In genomic region chr4:156109570-156110331, GRCm38 (mm10) we compare ENCODE assay signal across 8 mouse cellular contexts. TPM values are rescaled to one million over a fixed set of nuclear protein-coding genes. Genes with fewer than 3 reads are reported as not detected.
A peak's percentile ranks its signal among the peaks of the same experiment; 100 is the strongest.
DNase-seq lines count a peak whose midpoint lies in the region; ATAC-seq and TF ChIP-seq lines count a peak whose summit lies in the region.

Gene 9430015G10Rik (plus strand): TSS chr4:156109982.

- H3K9me3 ChIP-seq in heart, embryonic 12.5 days (replicated peaks) = no peaks in the 10 kb centered on the region
- no peaks in the 10 kb centered on the region for H3K9me3 ChIP-seq in kidney, postnatal 0 days (replicated peaks; ENCODE audit: low read length)
- H3K9me3 ChIP-seq in liver, embryonic 11.5 days (ENCODE audit: control insufficient read depth, low read length) = no peaks in the 10 kb centered on the region
- H3K9me3 ChIP-seq in stomach, embryonic 14.5 days (ENCODE audit: control insufficient read depth, low read depth, low read length) = no peaks in the 10 kb centered on the region

- peak within 1 kb of the TSS; percentile 90 for H3K9ac ChIP-seq in heart, embryonic 12.5 days
- peak within 1 kb of the TSS; percentile 81 for H3K9ac ChIP-seq in kidney, postnatal 0 days (ENCODE audit: low read depth, low read length)
- peak within 1 kb of the TSS; percentile 91 for H3K9ac ChIP-seq in liver, embryonic 11.5 days (ENCODE audit: low read depth, low read length)
- peak within 1 kb of the TSS; percentile 79 for H3K9ac ChIP-seq in stomach, embryonic 14.5 days (replicated peaks; ENCODE audit: low read depth, low read length)

- no peaks in the 10 kb centered on the region for H3K27me3 ChIP-seq in heart, embryonic 12.5 days (replicated peaks)
- H3K27me3 ChIP-seq in kidney, postnatal 0 days (ENCODE audit: insufficient read depth, low read length) = no peaks in the 10 kb centered on the region
- no peaks in the 10 kb centered on the region for H3K27me3 ChIP-seq in liver, embryonic 11.5 days (replicated peaks; ENCODE audit: control insufficient read depth, insufficient read depth, low read length)
- no peaks in the 10 kb centered on the region for H3K27me3 ChIP-seq in stomach, embryonic 14.5 days (ENCODE audit: control insufficient read depth, insufficient read depth, low read length)

- ATAC-seq in erythroid progenitor cell, adult 5-6 weeks (replicated peaks; ENCODE audit: low FRiP score, poor library complexity, severe bottlenecking) = peak; percentile 95
- peak; percentile 98 for ATAC-seq in heart, embryonic 12.5 days (ENCODE audit: insufficient number of reproducible peaks, low FRiP score)
- peak; percentile 97 for ATAC-seq in kidney, postnatal 0 days (replicated peaks; ENCODE audit: low FRiP score, low read depth)
- ATAC-seq in liver, embryonic 11.5 days (replicated peaks; ENCODE audit: low FRiP score) = peak; percentile 98
- peak; percentile 97 for ATAC-seq in stomach, embryonic 14.5 days (ENCODE audit: insufficient number of reproducible peaks, insufficient read depth, low FRiP score, low read depth)

- peak; percentile 98 for DNase-seq in CD4-positive helper T cell, adult 2 months (ENCODE audit: low read depth, low spot score)
- peak; percentile 99 for DNase-seq in brain, embryonic 18.5 days (ENCODE audit: low read depth, low spot score)
- peak; percentile 100 for DNase-seq in kidney, postnatal 0 days (ENCODE audit: low spot score)
- DNase-seq in liver, embryonic 11.5 days (ENCODE audit: low spot score) = peak; percentile 98
- peak; percentile 97 for DNase-seq in naive thymus-derived CD4-positive, alpha-beta T cell, adult 2 months (ENCODE audit: low read depth)

- TF ChIP-seq CTCF in kidney, postnatal 0 days (IDR thresholded peaks at IDR 0.05; ENCODE audit: low read depth) = peak; percentile 39

- peak within 1 kb of the TSS; percentile 65 for H3K4me2 ChIP-seq in heart, embryonic 12.5 days
- peak within 1 kb of the TSS; percentile 77 for H3K4me2 ChIP-seq in kidney, postnatal 0 days (ENCODE audit: low read length)
- peak within 1 kb of the TSS; percentile 72 for H3K4me2 ChIP-seq in liver, embryonic 11.5 days
- peak within 1 kb of the TSS; percentile 58 for H3K4me2 ChIP-seq in stomach, embryonic 14.5 days (replicated peaks; ENCODE audit: low read depth, low read length)

- under 1% methylated on average over 60 of the region's 60 CpGs for WGBS in heart, embryonic 12.5 days
- under 1% methylated on average over 60 of the region's 60 CpGs for WGBS in kidney, postnatal 0 days
- under 1% methylated on average over 60 of the region's 60 CpGs for WGBS in liver, embryonic 11.5 days
- under 1% methylated on average over 60 of the region's 60 CpGs for WGBS in stomach, embryonic 14.5 days

- H3K36me3 ChIP-seq in heart, embryonic 12.5 days = peaks cover 7% of the 10 kb centered on the region
- no peaks in the 10 kb centered on the region for H3K36me3 ChIP-seq in kidney, postnatal 0 days (ENCODE audit: insufficient read depth, low read length)
- H3K36me3 ChIP-seq in liver, embryonic 11.5 days (ENCODE audit: control insufficient read depth, insufficient read depth, low read length) = 0 out of 2 replicates have a peak, but pooled peaks cover under 1% of the 10 kb centered on the region
- no peaks in the 10 kb centered on the region for H3K36me3 ChIP-seq in stomach, embryonic 14.5 days (ENCODE audit: control insufficient read depth, insufficient read depth, low read length)

- peak within 1 kb of the TSS; percentile 91 for H3K27ac ChIP-seq in heart, embryonic 12.5 days (ENCODE audit: poor library complexity, severe bottlenecking)
- peak within 1 kb of the TSS; percentile 90 for H3K27ac ChIP-seq in kidney, postnatal 0 days
- peak within 1 kb of the TSS; percentile 91 for H3K27ac ChIP-seq in liver, embryonic 11.5 days (ENCODE audit: low read depth, low read length)
- peak within 1 kb of the TSS; percentile 90 for H3K27ac ChIP-seq in stomach, embryonic 14.5 days (ENCODE audit: low read length)

- H3K4me1 ChIP-seq in heart, embryonic 12.5 days (replicated peaks) = peaks cover 19% of the 10 kb centered on the region
- no peaks in the 10 kb centered on the region for H3K4me1 ChIP-seq in kidney, postnatal 0 days (replicated peaks; ENCODE audit: insufficient read depth, low read length)
- H3K4me1 ChIP-seq in liver, embryonic 11.5 days (replicated peaks; ENCODE audit: control insufficient read depth, insufficient read depth, low read length) = peaks cover 5% of the 10 kb centered on the region
- no peaks in the 10 kb centered on the region for H3K4me1 ChIP-seq in stomach, embryonic 14.5 days (ENCODE audit: control insufficient read depth, insufficient read depth, low read length)

- H3K4me3 ChIP-seq in heart, embryonic 12.5 days = peak within 1 kb of the TSS; percentile 89
- peak within 1 kb of the TSS; percentile 80 for H3K4me3 ChIP-seq in kidney, postnatal 0 days (replicated peaks; ENCODE audit: low read depth, low read length)
- H3K4me3 ChIP-seq in liver, embryonic 11.5 days (ENCODE audit: low read depth, low read length) = peak within 1 kb of the TSS; percentile 88
- H3K4me3 ChIP-seq in stomach, embryonic 14.5 days (ENCODE audit: low read depth, low read length) = peak within 1 kb of the TSS; percentile 87

RNA-seq across cellular contexts. Expression of gene 9430015G10Rik, which starts in this region (rescaled TPM):
- 28.5 and 48.7 TPM in 2 replicates for total RNA-seq in erythroid progenitor cell, adult 5-6 weeks (2015; ENCODE audit: low replicate concordance)
- 52.1 and 58.6 TPM in 2 replicates for total RNA-seq in erythroid progenitor cell, adult 5-6 weeks (2017; ENCODE audit: low replicate concordance)
- polyA plus RNA-seq in heart, embryonic 12.5 days (2016; fragmentation: Nextera tagmentation; extraction: Ambion mirVana) = 22.1 and 23.7 TPM in 2 replicates
- polyA plus RNA-seq in kidney, postnatal 0 days (2015; fragmentation: Nextera tagmentation; extraction: Ambion mirVana) = 11.8 and 15.3 TPM in 2 replicates
- 34.5 and 39.4 TPM in 2 replicates for polyA plus RNA-seq in liver, embryonic 11.5 days (2014; fragmentation: Nextera tagmentation; extraction: Ambion mirVana)
- 35.9 and 38.4 TPM in 2 replicates for polyA plus RNA-seq in stomach, embryonic 14.5 days (2014; fragmentation: Nextera tagmentation; extraction: Ambion mirVana)

Comparison
In these comparisons a context has a peak if more than half of its experiments do, and no peak if none do; other contexts are left out.
1. Peak in every context shown above with its lines: DNase-seq, ATAC-seq, H3K4me3 ChIP-seq and H3K27ac ChIP-seq.